Mouse (Mus musculus) kidney, adult 2 months (tissue): ENCODE data around the gene Ap2a1. TPM values are rescaled to one million over a fixed set of nuclear protein-coding genes. Genes with fewer than 3 reads are reported as not detected.

Experiments used
- DNase-seq: peaks from one replicate; pipeline ENCODE4 v3.0.0; 2021
- H3K27ac ChIP-seq: fragments of 200-500 bp; 2 replicates; pipeline ENCODE4 v1.5.1; 2012; ENCODE audit warnings: low read depth, low read length, control low read depth, inconsistent platforms; ENCODE audit not compliant: insufficient read depth
- H3K27me3 ChIP-seq: fragments of 200-500 bp; replicated peaks from 2 replicates; pipeline ENCODE4 v1.6.1; 2012; ENCODE audit warnings: mild to moderate bottlenecking, moderate library complexity, low read length, inconsistent platforms; ENCODE audit not compliant: control insufficient read depth, insufficient read depth
- H3K36me3 ChIP-seq: fragments of 200-500 bp; 2 replicates; pipeline ENCODE4 v1.6.1; 2012; ENCODE audit warnings: mild to moderate bottlenecking, moderate library complexity, low read length, inconsistent platforms; ENCODE audit not compliant: control insufficient read depth, insufficient read depth
- H3K4me1 ChIP-seq: fragments of 200-500 bp; 2 replicates; pipeline ENCODE4 v1.6.1; 2011; ENCODE audit warnings: low read length; ENCODE audit not compliant: control insufficient read depth, insufficient read depth
- H3K4me3 ChIP-seq: fragments of 200-500 bp; 2 replicates; pipeline ENCODE4 v1.5.1; 2011; ENCODE audit warnings: mild to moderate bottlenecking, low read depth, low read length, control low read depth; ENCODE audit not compliant: insufficient read depth
- CTCF ChIP-seq: fragments of 200-500 bp; conservative IDR thresholded peaks from 2 replicates; pipeline ENCODE4 v1.5.1; 2011; ENCODE audit warnings: low read depth, mild to moderate bottlenecking, control low read depth, low read length, moderate library complexity, mixed read lengths; ENCODE audit not compliant: insufficient read depth, insufficient read length
- POLR2A ChIP-seq: fragments of 200-500 bp; IDR thresholded peaks from one replicate; pipeline ENCODE4 v1.6.1; 2011; ENCODE audit warnings: low read depth, low read length, control low read depth
- WGBS: fragments of 180-500 bp; shearing (Covaris S2); methylation state at CpG from one replicate; pipeline ENCODE4 v1.1.7; 2018; 5-methylcytosine and 5-hydroxymethylcytosine counted together
- polyA plus RNA-seq: library from polyadenylated mRNA; depleted of rRNA; stranded (reverse); fragments of >200 nt; gene quantifications from 2 replicates; pipeline ENCODE4 v1.2.3, GENCODE M21; 2012

Ap2a1 gene
- polyA plus RNA-seq, 1 experiment = 58.0 TPM

GRCm38 (mm10) chr7:44922530-44922929 is 6.8 kb downstream of the Ap2a1 start:
- no peak overlapping the region for H3K4me3 ChIP-seq
- no peaks in the 10 kb centered on the region; the same call in 1 of the 2 replicates for H3K36me3 ChIP-seq
- H3K27me3 ChIP-seq = no peaks in the 10 kb centered on the region
- TF ChIP-seq POLR2A (no peak), CTCF (no peak)
- no peaks in the 10 kb centered on the region for H3K4me1 ChIP-seq
- no peak overlapping the region for H3K27ac ChIP-seq
- no peak for DNase-seq

GRCm38 (mm10) chr7:44919127-44919526 is 10.2 kb downstream of the Ap2a1 start:
- no peak for DNase-seq
- H3K27ac ChIP-seq = no peak overlapping the region
- H3K27me3 ChIP-seq = no peaks in the 10 kb centered on the region
- WGBS = 76% methylated on average over 5 of the region's 5 CpGs
- H3K36me3 ChIP-seq = no peaks in the 10 kb centered on the region; the same call in 1 of the 2 replicates
- TF ChIP-seq POLR2A (no peak), CTCF (no peak)
- H3K4me3 ChIP-seq = no peak overlapping the region
- no peaks in the 10 kb centered on the region for H3K4me1 ChIP-seq

- no peaks in the 10 kb centered on the region for H3K4me1 ChIP-seq
- no peak overlapping the region for H3K4me3 ChIP-seq
- H3K27me3 ChIP-seq = no peaks in the 10 kb centered on the region
- no peak for DNase-seq
- H3K27ac ChIP-seq = no peak overlapping the region; the same call in 1 of the 2 replicates
- WGBS = 66% methylated on average over 3 of the region's 3 CpGs
- H3K36me3 ChIP-seq = no peaks in the 10 kb centered on the region
- TF ChIP-seq CTCF = no peak
- no peak for TF ChIP-seq POLR2A
Observed at GRCm38 (mm10) chr7:44918219-44918618, 11.1 kb downstream of the Ap2a1 start.

GRCm38 (mm10) chr7:44916881-44917280 is 12.4 kb downstream of the Ap2a1 start:
- 94% methylated on average over 4 of the region's 4 CpGs for WGBS
- Histone ChIP-seq H3K27ac (no peak overlapping the region), H3K4me3 (no peak overlapping the region), H3K36me3 (no peaks in the 10 kb centered on the region), H3K27me3 (no peaks in the 10 kb centered on the region), H3K4me1 (no peaks in the 10 kb centered on the region)
- DNase-seq = no peak
- no peak for TF ChIP-seq CTCF
- TF ChIP-seq POLR2A = no peak

- Histone ChIP-seq H3K36me3 (no peaks in the 10 kb centered on the region), H3K4me3 (no peak overlapping the region), H3K27me3 (no peaks in the 10 kb centered on the region), H3K27ac (no peak overlapping the region), H3K4me1 (no peaks in the 10 kb centered on the region)
- TF ChIP-seq POLR2A = no peak
- WGBS = 82% methylated on average over 6 of the region's 6 CpGs
- DNase-seq = no peak
Observed at GRCm38 (mm10) chr7:44916191-44916590, 13.1 kb downstream of the Ap2a1 start.

- H3K36me3 ChIP-seq = no peaks in the 10 kb centered on the region
- no peaks in the 10 kb centered on the region for H3K4me1 ChIP-seq
- no peak for DNase-seq
- TF ChIP-seq POLR2A (no peak), CTCF (no peak)
- no peaks in the 10 kb centered on the region for H3K27me3 ChIP-seq
- H3K4me3 ChIP-seq = no peak overlapping the region
- WGBS = 92% methylated on average over 9 of the region's 9 CpGs
- no peak overlapping the region for H3K27ac ChIP-seq
Observed at GRCm38 (mm10) chr7:44915314-44915713, 14.0 kb downstream of the Ap2a1 start.

GRCm38 (mm10) chr7:44914396-44914795 is 14.9 kb downstream of the Ap2a1 start:
- no peaks in the 10 kb centered on the region for H3K36me3 ChIP-seq

More at GRCm38 (mm10) chr7:44914396-44914795, 14.9 kb downstream of the Ap2a1 start:
- DNase-seq = no peak
- WGBS = 78% methylated on average over 2 of the region's 2 CpGs
- H3K4me3 ChIP-seq = no peak overlapping the region
- TF ChIP-seq POLR2A (no peak), CTCF (no peak)
- H3K4me1 ChIP-seq = no peaks in the 10 kb centered on the region
- H3K27me3 ChIP-seq = no peaks in the 10 kb centered on the region
- H3K27ac ChIP-seq = no peak overlapping the region
